Mouse (Mus musculus) thymus, postnatal 25 days (tissue): Measurements from ENCODE around the gene Osgep.
"Not testable (repeated sequence)": the region's sequence is repeated elsewhere in the genome, so short reads cannot be mapped to it uniquely, and the experiment has no call there.

ENCODE experiments used
- DNase-seq: peaks from one replicate; pipeline ENCODE4 v3.0.0; 2022

The Osgep gene

GRCm38 (mm10) chr14:50930754-50931492, 6.2 kb upstream of the Osgep start, which contains the start of the genes Pip4p1 and Pnp:
TSS of gene Pip4p1 (minus strand) at chr14:50930856.
TSS of gene Pnp (plus strand) at chr14:50931082.
- peak; percentile 99 for DNase-seq

- no peak for DNase-seq
Measured at GRCm38 (mm10) chr14:50930377-50930753, 5.7 kb upstream of the Osgep start.

GRCm38 (mm10) chr14:50929951-50930350, 5.3 kb upstream of the Osgep start:
- no peak for DNase-seq

- DNase-seq = no peak
Measured at GRCm38 (mm10) chr14:50927366-50927765, 2.7 kb upstream of the Osgep start.

- DNase-seq = no peak
Measured at GRCm38 (mm10) chr14:50925111-50925920, 623 bp upstream of the Osgep start.

GRCm38 (mm10) chr14:50923437-50923836, 1.3 kb downstream of the Osgep start:
- DNase-seq = not testable (repeated sequence)

- no peak for DNase-seq
Measured at GRCm38 (mm10) chr14:50911356-50911755, 13.3 kb downstream of the Osgep start.

GRCm38 (mm10) chr14:50908126-50908525, 16.6 kb downstream of the Osgep start:
- no peak for DNase-seq

GRCm38 (mm10) chr14:50905327-50905726, 19.4 kb downstream of the Osgep start:
- not testable (repeated sequence) for DNase-seq

- no peak for DNase-seq
Measured at GRCm38 (mm10) chr14:50904828-50905129, 19.9 kb downstream of the Osgep start.

- no peak for DNase-seq
Measured at GRCm38 (mm10) chr14:50903973-50904827, 20.5 kb downstream of the Osgep start.

GRCm38 (mm10) chr14:50897992-50898391, 26.7 kb downstream of the Osgep start:
- not testable (repeated sequence) for DNase-seq

GRCm38 (mm10) chr14:50897374-50897765, 27.3 kb downstream of the Osgep start, which contains the start of gene Klhl33:
TSS of gene Klhl33 (minus strand) at chr14:50897507.
- DNase-seq = no peak

- no peak for DNase-seq
Measured at GRCm38 (mm10) chr14:50896747-50897373, 27.8 kb downstream of the Osgep start.

- no peak for DNase-seq
Measured at GRCm38 (mm10) chr14:50895985-50896746, 28.5 kb downstream of the Osgep start.

GRCm38 (mm10) chr14:50895407-50895806, 29.3 kb downstream of the Osgep start:
- DNase-seq = no peak

- no peak for DNase-seq
Measured at GRCm38 (mm10) chr14:50892541-50893459, 31.9 kb downstream of the Osgep start.

GRCm38 (mm10) chr14:50892091-50892490, 32.6 kb downstream of the Osgep start:
- no peak for DNase-seq

GRCm38 (mm10) chr14:50891621-50892020, 33.1 kb downstream of the Osgep start:
- no peak for DNase-seq

- no peak for DNase-seq
Measured at GRCm38 (mm10) chr14:50876236-50876950, 48.3 kb downstream of the Osgep start.
